Mouse (Mus musculus): ENCODE results near the gene Gm34653.

- TF ChIP-seq MAZ (IDR thresholded peaks at IDR 0.05; ENCODE audit: low read depth, low read length) (no peak), GABPA (IDR thresholded peaks at IDR 0.05; ENCODE audit: insufficient replicate concordance, low read depth, low read length) (no peak), EP300 (IDR thresholded peaks at IDR 0.05; ENCODE audit: low read length) (no peak), MAFK (IDR thresholded peaks at IDR 0.05; ENCODE audit: insufficient replicate concordance, low read length) (no peak), ZNF384 (IDR thresholded peaks at IDR 0.05; ENCODE audit: low read depth, low read length) (no peak), TBP (conservative IDR thresholded peaks at IDR 0.05; ENCODE audit: low read depth, low read length) (no peak), MYC (IDR thresholded peaks at IDR 0.05; ENCODE audit: low read depth, low read length) (no peak)
Observed at GRCm38 (mm10) chr2:34804815-34805214, 28.0 kb upstream of the Gm34653 start.
